Mouse (Mus musculus) left cerebral cortex, adult 8-10 months (tissue): ENCODE data around the gene Olfr599. TPM values are rescaled to one million over a fixed set of nuclear protein-coding genes. Genes with fewer than 3 reads are reported as not detected.
"Not testable (repeated sequence)": the region's sequence is repeated elsewhere in the genome, so short reads cannot be mapped to it uniquely, and the experiment has no call there.

Experiments used
- DNase-seq, 2 experiments: peaks; one replicate each; pipeline ENCODE4 v3.0.0; 2022; ENCODE audit warnings: low spot score in 2 of 2
- total RNA-seq, 4 experiments: library from RNA; stranded (reverse); gene quantifications; 2 replicates each; pipeline ENCODE4 v1.2.4; 2022

The Olfr599 gene
- not detected for total RNA-seq

DNA sequence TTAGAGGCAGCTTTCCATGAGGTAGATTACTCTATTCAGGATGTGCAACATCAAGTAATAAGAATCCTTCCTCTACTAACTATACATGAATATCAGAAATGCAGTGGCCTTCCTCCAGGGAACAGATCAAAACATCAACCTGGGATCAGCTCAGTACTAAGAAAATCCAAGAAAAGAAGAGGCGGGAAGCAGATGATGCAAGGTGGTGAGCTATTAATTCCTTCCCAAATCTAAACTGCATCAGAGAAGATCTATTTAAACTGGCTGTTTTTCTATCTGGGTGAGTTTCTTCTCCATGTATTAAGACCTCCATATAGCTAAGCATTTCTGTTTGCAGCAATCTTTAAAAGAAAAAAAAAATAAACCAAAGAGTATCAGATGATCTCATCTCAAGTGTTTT, at the start of gene Olfr599:
Gene Olfr599 (plus strand): TSS at position 301 of the 400 bp plus-strand sequence.
- DNase-seq = no peak

DNA sequence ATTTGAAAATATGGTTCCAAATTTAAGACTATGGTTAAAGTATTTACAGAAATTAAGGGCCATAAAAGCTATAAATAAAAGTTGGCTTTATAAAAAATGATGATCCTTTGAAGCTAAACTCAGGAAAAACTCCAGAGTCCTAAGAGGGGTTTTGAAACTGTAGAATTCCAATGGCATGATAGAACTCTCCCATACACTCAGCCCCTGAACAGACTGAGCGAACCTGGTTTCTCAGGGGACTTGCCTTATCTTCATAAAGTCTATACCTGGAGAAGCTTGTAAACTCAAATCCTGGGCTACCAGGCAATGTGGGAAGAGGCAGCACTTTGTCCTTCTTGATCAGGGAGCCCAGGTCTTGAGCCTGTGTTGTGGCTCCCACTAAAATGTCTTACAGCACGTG, 30.4 kb upstream of the Olfr599 start, which contains the start of gene Olfr596:
Gene Olfr596 (plus strand): TSS at position 301 of the 400 bp plus-strand sequence.
- DNase-seq = not testable (repeated sequence)

DNA sequence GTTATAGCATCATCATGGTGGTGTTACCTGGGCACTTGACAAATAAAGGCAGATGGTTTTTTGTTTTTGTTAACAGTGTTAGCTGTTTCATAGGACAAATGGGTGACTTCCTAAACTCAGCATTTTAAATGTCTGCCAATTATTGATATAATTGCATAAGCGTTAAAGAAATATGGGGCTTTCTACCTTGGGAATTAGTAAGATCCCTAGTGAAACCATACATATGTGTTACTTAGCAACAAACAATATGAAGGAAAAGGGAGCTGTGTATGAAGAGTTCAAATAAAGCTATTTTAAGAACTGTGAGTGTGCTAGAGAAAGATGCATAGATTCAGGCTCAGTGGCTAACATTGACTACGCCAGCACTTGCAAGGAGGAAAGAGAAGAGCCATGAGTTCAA, 19.7 kb upstream of the Olfr599 start, which contains the start of gene Olfr597:
Gene Olfr597 (plus strand): TSS at position 301 of the 400 bp plus-strand sequence.
- DNase-seq = not testable (repeated sequence)

DNA sequence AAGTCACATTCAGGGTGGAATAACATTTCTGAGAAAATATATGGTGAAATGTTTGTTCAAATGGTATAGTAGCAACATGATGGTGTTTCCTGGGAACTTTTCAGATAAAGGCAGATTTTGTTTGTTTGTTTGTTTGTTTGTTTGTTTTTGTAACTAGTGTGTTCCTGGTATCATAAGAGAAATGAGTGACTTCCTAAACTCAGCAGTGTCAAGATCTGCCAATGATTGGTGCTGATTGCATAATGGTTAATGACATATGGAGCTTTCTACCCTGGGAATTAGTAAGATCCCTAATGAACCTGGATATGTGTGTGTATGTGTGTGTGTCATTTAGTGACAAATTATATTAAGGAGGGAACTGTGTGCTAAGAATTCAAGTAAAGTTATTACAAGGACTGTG, 12.4 kb upstream of the Olfr599 start, which contains the start of gene Olfr598:
Gene Olfr598 (plus strand): TSS at position 301 of the 400 bp plus-strand sequence.
- no peak for DNase-seq

DNA sequence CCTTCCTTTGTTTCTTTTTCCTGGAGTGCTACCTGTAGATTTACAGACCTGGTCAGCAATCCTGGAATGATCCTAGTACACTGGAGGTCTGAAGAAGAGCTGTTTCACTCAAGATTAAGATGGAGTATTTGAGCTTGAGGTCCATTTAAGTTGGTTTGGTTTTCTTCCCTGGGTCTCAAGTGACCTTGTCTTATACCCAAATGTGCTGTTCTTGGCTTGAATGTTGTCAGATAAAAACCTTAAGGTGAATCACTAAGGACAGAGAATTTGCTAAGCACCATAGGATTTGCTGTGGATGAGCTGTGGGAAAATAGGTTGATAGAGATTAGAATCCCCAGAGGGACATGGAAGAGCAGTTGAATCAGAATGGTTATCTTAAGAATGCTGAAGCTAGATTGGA, 13.9 kb downstream of the Olfr599 start, which contains the start of gene Olfr600:
Gene Olfr600 (minus strand): TSS at position 101 of the 400 bp plus-strand sequence.
- DNase-seq = no peak

DNA sequence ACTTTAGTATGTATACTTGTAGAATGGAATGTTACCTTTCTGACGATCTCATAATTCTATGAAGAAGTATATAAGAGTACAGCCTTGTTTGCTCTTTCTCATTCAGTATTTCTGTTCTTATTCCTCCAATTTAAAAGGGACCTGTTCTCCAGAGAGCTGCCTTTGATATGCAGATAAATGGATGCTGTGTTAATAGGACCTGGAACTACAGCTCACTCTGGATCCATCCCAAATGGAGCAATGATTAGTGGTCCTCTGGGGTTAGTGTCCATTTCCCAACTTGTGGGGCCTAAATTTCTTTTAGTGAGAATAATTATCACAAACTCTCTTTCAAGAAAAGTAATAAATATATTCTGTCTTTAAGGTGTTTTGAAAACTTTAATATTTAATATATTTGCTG, 26.8 kb downstream of the Olfr599 start, which contains the start of gene Olfr601:
Gene Olfr601 (minus strand): TSS at position 101 of the 400 bp plus-strand sequence.
- no peak for DNase-seq

DNA sequence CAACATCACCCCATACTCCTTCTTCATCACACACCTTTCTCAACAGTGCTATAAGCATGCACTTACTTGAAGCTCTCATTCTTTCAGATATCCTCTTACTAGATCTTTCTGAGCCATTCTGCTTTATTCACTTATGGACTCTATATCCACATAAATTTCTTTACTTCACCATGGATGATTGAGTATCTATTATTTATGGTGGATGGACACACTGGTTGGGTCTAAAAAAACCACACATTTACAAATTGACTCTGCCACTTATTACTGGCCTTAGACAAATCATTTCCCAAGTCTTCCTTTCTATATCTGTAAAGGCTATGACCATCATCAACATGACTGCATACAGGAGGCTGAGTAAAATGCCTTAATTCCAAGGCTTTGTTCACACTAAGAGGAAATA, 50.4 kb downstream of the Olfr599 start, which contains the start of gene Olfr603:
Gene Olfr603 (minus strand): TSS at position 101 of the 400 bp plus-strand sequence.
- no peak for DNase-seq

Other genes with a start within 250 kb of the Olfr599 start
- not detected for gene Olfr585, start 238.2 kb upstream of the Olfr599 start, total RNA-seq
- gene Olfr586, start 210.3 kb upstream of the Olfr599 start, total RNA-seq = not detected
- gene Olfr588-ps1, start 195.0 kb upstream of the Olfr599 start, total RNA-seq = not detected
- not detected for gene Olfr589, start 179.6 kb upstream of the Olfr599 start, total RNA-seq
- not detected for gene Olfr591, start 157.6 kb upstream of the Olfr599 start, total RNA-seq
- not detected for gene Olfr592, start 151.1 kb upstream of the Olfr599 start, total RNA-seq
- gene Olfr593, start 124.1 kb upstream of the Olfr599 start, total RNA-seq = not detected
- gene Olfr594, start 118.9 kb upstream of the Olfr599 start, total RNA-seq = not detected
- gene Usp17ld, start 83.4 kb upstream of the Olfr599 start, total RNA-seq = not detected
- gene Olfr596, start 30.3 kb upstream of the Olfr599 start, total RNA-seq = not detected
- gene Olfr597, start 19.6 kb upstream of the Olfr599 start, total RNA-seq = not detected
- not detected for gene Olfr598, start 12.3 kb upstream of the Olfr599 start, total RNA-seq
- gene Olfr600, start 13.8 kb downstream of the Olfr599 start, total RNA-seq = not detected
- gene Olfr601, start 26.7 kb downstream of the Olfr599 start, total RNA-seq = not detected
- gene Olfr603, start 50.3 kb downstream of the Olfr599 start, total RNA-seq = not detected
- not detected for gene Usp17lc, start 79.2 kb downstream of the Olfr599 start, total RNA-seq
- not detected for gene Olfr605, start 109.5 kb downstream of the Olfr599 start, total RNA-seq
- gene Olfr606, start 113.1 kb downstream of the Olfr599 start, total RNA-seq = not detected
- gene Olfr607, start 128.2 kb downstream of the Olfr599 start, total RNA-seq = not detected
- not detected for gene Olfr608, start 134.0 kb downstream of the Olfr599 start, total RNA-seq
- not detected for gene Olfr609, start 162.1 kb downstream of the Olfr599 start, total RNA-seq
- gene Olfr610, start 176.2 kb downstream of the Olfr599 start, total RNA-seq = not detected
- gene Olfr611, start 184.9 kb downstream of the Olfr599 start, total RNA-seq = not detected
- gene Olfr612, start 206.8 kb downstream of the Olfr599 start, total RNA-seq = not detected
- not detected for gene Olfr613, start 212.2 kb downstream of the Olfr599 start, total RNA-seq
- gene Olfr615, start 220.2 kb downstream of the Olfr599 start, total RNA-seq = not detected
- not detected for gene Olfr616, start 233.2 kb downstream of the Olfr599 start, total RNA-seq
- not detected for gene Olfr617, start 237.1 kb downstream of the Olfr599 start, total RNA-seq